In genomic region chr4:104665553-104665952, GRCm38 (mm10) we compare ENCODE assay signal across 9 mouse cellular contexts.
DNase-seq lines count a peak whose midpoint lies in the region; ATAC-seq and TF ChIP-seq lines count a peak whose summit lies in the region.
"Had no signal": no experiment of that assay in that cellular context is flagged by ENCODE, and none has a peak within 500 bp of the region (broad histone marks: within the 10 kb centered on the region; RNA-seq: fewer than 3 reads in every experiment).

No protein-coding gene starts in this region.

- no peaks in the 10 kb centered on the region for H3K27me3 ChIP-seq in heart, adult 2 months (ENCODE audit: control insufficient read depth, insufficient read depth, low read length)
- 0 out of 2 replicates have a peak, but pooled peaks cover 4% of the 10 kb centered on the region for H3K27me3 ChIP-seq in heart, embryonic 12.5 days (replicated peaks)
- no peaks in the 10 kb centered on the region for H3K27me3 ChIP-seq in midbrain, embryonic 14.5 days (ENCODE audit: control insufficient read depth, insufficient read depth, low read length)

- H3K4me3 ChIP-seq in heart, adult 2 months, result no peak overlapping the region
- H3K4me3 ChIP-seq in heart, embryonic 12.5 days, result no peak overlapping the region
- no peak overlapping the region for H3K4me3 ChIP-seq in midbrain, embryonic 14.5 days (replicated peaks; ENCODE audit: low read depth, low read length)

- ATAC-seq in heart, embryonic 12.5 days (ENCODE audit: insufficient number of reproducible peaks, low FRiP score), result no peak
- no peak for ATAC-seq in midbrain, embryonic 14.5 days (ENCODE audit: low FRiP score, low TSS enrichment)

- TF ChIP-seq EP300 in heart, adult 2 months (IDR thresholded peaks at IDR 0.05; ENCODE audit: insufficient read depth, low read depth, low read length), result no peak

- no peak overlapping the region for H3K27ac ChIP-seq in heart, adult 2 months
- H3K27ac ChIP-seq in heart, embryonic 12.5 days (ENCODE audit: poor library complexity, severe bottlenecking), result no peak overlapping the region
- no peak overlapping the region for H3K27ac ChIP-seq in midbrain, embryonic 14.5 days (replicated peaks; ENCODE audit: low read depth, low read length)
- H3K27ac ChIP-seq: macrophage had no signal

- H3K4me1 ChIP-seq in heart, adult 2 months (ENCODE audit: control insufficient read depth, insufficient read depth, low read length), result no peaks in the 10 kb centered on the region
- H3K4me1 ChIP-seq in heart, embryonic 12.5 days (replicated peaks), result no peaks in the 10 kb centered on the region
- no peaks in the 10 kb centered on the region for H3K4me1 ChIP-seq in midbrain, embryonic 14.5 days (ENCODE audit: control insufficient read depth, insufficient read depth, low read length)

- intact Hi-C loops in heart, adult 2 months (cut with DNase I), result loop anchor here (5.0 kb wide), 1 partner anchor 227 kb away; no protein-coding TSS in a partner anchor

- no peaks in the 10 kb centered on the region for H3K9me3 ChIP-seq in heart, embryonic 12.5 days (replicated peaks)
- no peaks in the 10 kb centered on the region for H3K9me3 ChIP-seq in midbrain, embryonic 14.5 days (ENCODE audit: control insufficient read depth, low read length)

- no peaks in the 10 kb centered on the region for H3K36me3 ChIP-seq in heart, adult 2 months (ENCODE audit: control insufficient read depth, insufficient read depth, low read length)
- H3K36me3 ChIP-seq in heart, embryonic 12.5 days, result no peaks in the 10 kb centered on the region
- H3K36me3 ChIP-seq in midbrain, embryonic 14.5 days (ENCODE audit: control insufficient read depth, insufficient read depth, low read length), result no peaks in the 10 kb centered on the region

- no peaks in the 10 kb centered on the region for H3K79me2 ChIP-seq in heart, adult 2 months (replicated peaks; ENCODE audit: control insufficient read depth, insufficient read depth, low read length)

- H3K9ac ChIP-seq in heart, adult 2 months (ENCODE audit: low read depth, low read length), result no peak overlapping the region
- no peak overlapping the region for H3K9ac ChIP-seq in heart, embryonic 12.5 days
- no peak overlapping the region for H3K9ac ChIP-seq in midbrain, embryonic 14.5 days (replicated peaks; ENCODE audit: low read length)

- TF ChIP-seq POLR2A in heart, adult 2 months (IDR thresholded peaks at IDR 0.05; ENCODE audit: insufficient read depth, low read depth, low read length), result no peak

- peak; percentile 5 to 32 for DNase-seq in heart, adult 2 months
- DNase-seq in urinary bladder, adult 18-20 months (ENCODE audit: low spot score in 2 of 2), result peak; percentile 9 to 37
- no peak for DNase-seq in urinary bladder, postnatal 10 days (ENCODE audit: low spot score)
- peak; percentile 24 for DNase-seq in embryo, embryonic 9.5 days (ENCODE audit: extremely low spot score)
- peak; percentile 56 for DNase-seq in kidney, postnatal 14 days
- DNase-seq in midbrain, embryonic 14.5 days, result peak; percentile 67
- no peak for DNase-seq in thymus, postnatal 14 days

- peak; percentile 54 for TF ChIP-seq CTCF in heart, adult 2 months (IDR thresholded peaks at IDR 0.05)

- no peak overlapping the region for H3K4me2 ChIP-seq in heart, embryonic 12.5 days
- H3K4me2 ChIP-seq in midbrain, embryonic 14.5 days (ENCODE audit: low read length), result no peak overlapping the region

Comparison
In these comparisons a context has a peak if more than half of its experiments do, and no peak if none do; other contexts are left out.
1. DNase-seq: peak in heart, adult 2 months (2 of 2), urinary bladder, adult 18-20 months (2 of 2), embryo, embryonic 9.5 days (single experiment), kidney, postnatal 14 days (single experiment) and midbrain, embryonic 14.5 days (single experiment); none in urinary bladder, postnatal 10 days (single experiment) and thymus, postnatal 14 days (single experiment).